Mouse (Mus musculus): ENCODE results near the gene Rcsd1. TPM values are rescaled to one million over a fixed set of nuclear protein-coding genes. Genes with fewer than 3 reads are reported as not detected.

Gene Rcsd1
- total and polyA plus RNA-seq, 3 experiments = 22.7 to 81.1 (median 35.7) TPM

- no peak overlapping the region for H3K4me3 ChIP-seq (replicated peaks in 1 of 3; ENCODE audit: low read depth in 2 of 3, low read length in 2 of 3, poor library complexity in 1 of 3)
- TF ChIP-seq PAX5 (IDR thresholded peaks at IDR 0.05; ENCODE audit: low read length) = no peak
- TF ChIP-seq UBTF (IDR thresholded peaks at IDR 0.05; ENCODE audit: low read depth, low read length) = no peak
- no peak for TF ChIP-seq SMC3 (IDR thresholded peaks at IDR 0.05; ENCODE audit: low read depth, low read length)
- no peak for TF ChIP-seq NELFE (IDR thresholded peaks at IDR 0.05; ENCODE audit: low read depth, low read length)
- TF ChIP-seq JUN (IDR thresholded peaks at IDR 0.05; ENCODE audit: insufficient read depth, low read depth, low read length) = no peak
- TF ChIP-seq MAZ (IDR thresholded peaks at IDR 0.05; ENCODE audit: low read depth, low read length) = no peak
- TF ChIP-seq GABPA (IDR thresholded peaks at IDR 0.05; ENCODE audit: insufficient replicate concordance, low read depth, low read length) = no peak
- TF ChIP-seq NRF1 (IDR thresholded peaks at IDR 0.05; ENCODE audit: low read depth, low read length) = no peak
- no peak for TF ChIP-seq JUND (conservative IDR thresholded peaks at IDR 0.05; ENCODE audit: low read depth, low read length)
- no peak for TF ChIP-seq MEF2A (IDR thresholded peaks at IDR 0.05; ENCODE audit: borderline replicate concordance, low read depth, low read length)
- TF ChIP-seq ETS1 (conservative IDR thresholded peaks at IDR 0.05; ENCODE audit: low read depth, low read length) = no peak
- TF ChIP-seq MAX (IDR thresholded peaks at IDR 0.05; ENCODE audit: low read length) = no peak
- TF ChIP-seq BHLHE40 (IDR thresholded peaks at IDR 0.05; ENCODE audit: low read depth, low read length) = no peak
- no peak for TF ChIP-seq E2F4 (IDR thresholded peaks at IDR 0.05; ENCODE audit: insufficient replicate concordance, low read depth, low read length)
- TF ChIP-seq CHD2 (IDR thresholded peaks at IDR 0.05; ENCODE audit: low read length) = no peak
- no peak for TF ChIP-seq RCOR1 (conservative IDR thresholded peaks at IDR 0.05; ENCODE audit: low read depth, low read length)
- no peak for TF ChIP-seq TCF12 (IDR thresholded peaks at IDR 0.05; ENCODE audit: low read depth, low read length)
- no peak for TF ChIP-seq HCFC1 (IDR thresholded peaks at IDR 0.05; ENCODE audit: low read depth, low read length)
- no peaks in the 10 kb centered on the region for H3K9me3 ChIP-seq (replicated peaks; ENCODE audit: low read length)
- H3K27ac ChIP-seq (ENCODE audit: insufficient read depth, low read depth) = no peak overlapping the region
- peaks cover 13 to 44% of the 10 kb centered on the region in 2 experiments for H3K4me1 ChIP-seq (ENCODE audit: control insufficient read depth in 1 of 2, insufficient read depth in 2 of 2)
- no peaks in the 10 kb centered on the region for H3K79me2 ChIP-seq (replicated peaks; ENCODE audit: control insufficient read depth, extremely low read depth, insufficient read depth, poor library complexity, severe bottlenecking)
- dilution Hi-C loops (cut with MboI; ENCODE audit: extremely low pct_ligation_motif_present, extremely low pct_unique_long_range_greater_than_20kb, low sequenced_read_pairs) = no loop called here
- no peaks in the 10 kb centered on the region for H3K27me3 ChIP-seq (replicated peaks)
- H3K4me2 ChIP-seq (ENCODE audit: insufficient read depth, low read depth, poor library complexity, severe bottlenecking) = no peak overlapping the region
- H3K36me3 ChIP-seq (replicated peaks in 1 of 2; ENCODE audit: control insufficient read depth in 1 of 2, insufficient read depth in 1 of 2, low read length in 1 of 2) = peaks cover 11 to 89% of the 10 kb centered on the region in 2 experiments
- in situ Hi-C loops (cut with MboI; ENCODE audit: low pct_ligation_motif_present, low pct_unique_long_range_greater_than_20kb, low sequenced_read_pairs) = loop anchor here (25.0 kb wide), 1 partner anchor 495 kb away; no protein-coding TSS in a partner anchor
- DNase-seq (ENCODE audit: extremely low read depth) = no peak
- H3K9ac ChIP-seq (ENCODE audit: insufficient read depth, low read depth) = no peak overlapping the region
These were observed 42.2 kb downstream of the Rcsd1 start for GRCm38 (mm10) chr1:165667380-165667779.

GRCm38 (mm10) chr1:165666944-165667343, 42.6 kb downstream of the Rcsd1 start:
- dilution Hi-C loops (cut with MboI; ENCODE audit: extremely low pct_ligation_motif_present, extremely low pct_unique_long_range_greater_than_20kb, low sequenced_read_pairs) (no loop called here), in situ Hi-C loops (cut with MboI; ENCODE audit: low pct_ligation_motif_present, low pct_unique_long_range_greater_than_20kb, low sequenced_read_pairs) (loop anchor here (25.0 kb wide), 1 partner anchor 495 kb away; no protein-coding TSS in a partner anchor)
- Histone ChIP-seq H3K27me3 (replicated peaks) (no peaks in the 10 kb centered on the region), H3K36me3 (replicated peaks in 1 of 2; ENCODE audit: control insufficient read depth in 1 of 2, insufficient read depth in 1 of 2, low read length in 1 of 2) (peaks cover 14 to 89% of the 10 kb centered on the region in 2 experiments), H3K9me3 (replicated peaks; ENCODE audit: low read length) (no peaks in the 10 kb centered on the region), H3K79me2 (replicated peaks; ENCODE audit: control insufficient read depth, extremely low read depth, insufficient read depth, poor library complexity, severe bottlenecking) (no peaks in the 10 kb centered on the region), H3K9ac (ENCODE audit: insufficient read depth, low read depth) (no peak overlapping the region), H3K4me3 (replicated peaks in 1 of 3; ENCODE audit: low read depth in 2 of 3, low read length in 2 of 3, poor library complexity in 1 of 3) (no peak overlapping the region), H3K4me1 (ENCODE audit: control insufficient read depth in 1 of 2, insufficient read depth in 2 of 2) (peaks cover 16 to 48% of the 10 kb centered on the region in 2 experiments), H3K27ac (ENCODE audit: insufficient read depth, low read depth) (no peak overlapping the region), H3K4me2 (ENCODE audit: insufficient read depth, low read depth, poor library complexity, severe bottlenecking) (no peak overlapping the region)
- no peak for TF ChIP-seq RCOR1 (conservative IDR thresholded peaks at IDR 0.05; ENCODE audit: low read depth, low read length)
- no peak for TF ChIP-seq IRF4 (IDR thresholded peaks at IDR 0.05; ENCODE audit: low read depth, low read length)
- no peak for TF ChIP-seq JUND (conservative IDR thresholded peaks at IDR 0.05; ENCODE audit: low read depth, low read length)
- TF ChIP-seq TBP (conservative IDR thresholded peaks at IDR 0.05; ENCODE audit: low read depth, low read length) = no peak
- TF ChIP-seq JUN (IDR thresholded peaks at IDR 0.05; ENCODE audit: insufficient read depth, low read depth, low read length) = no peak
- TF ChIP-seq E2F4 (IDR thresholded peaks at IDR 0.05; ENCODE audit: insufficient replicate concordance, low read depth, low read length) = no peak
- no peak for TF ChIP-seq HCFC1 (IDR thresholded peaks at IDR 0.05; ENCODE audit: low read depth, low read length)
- TF ChIP-seq SIN3A (IDR thresholded peaks at IDR 0.05; ENCODE audit: low read length) = no peak
- no peak for TF ChIP-seq CHD1 (IDR thresholded peaks at IDR 0.05; ENCODE audit: low read depth, low read length)
- no peak for TF ChIP-seq ZMIZ1 (IDR thresholded peaks at IDR 0.05; ENCODE audit: low read depth, low read length)
- DNase-seq (ENCODE audit: extremely low read depth) = no peak
